Mouse (Mus musculus): ENCODE measurements at regions not wholly inside any gene's neighbourhood (a gene's known extent, or its start where the extent isn't known, plus 50 kb on each side); places are given as distances from the start of the nearest gene placed in this dataset.

DNA sequence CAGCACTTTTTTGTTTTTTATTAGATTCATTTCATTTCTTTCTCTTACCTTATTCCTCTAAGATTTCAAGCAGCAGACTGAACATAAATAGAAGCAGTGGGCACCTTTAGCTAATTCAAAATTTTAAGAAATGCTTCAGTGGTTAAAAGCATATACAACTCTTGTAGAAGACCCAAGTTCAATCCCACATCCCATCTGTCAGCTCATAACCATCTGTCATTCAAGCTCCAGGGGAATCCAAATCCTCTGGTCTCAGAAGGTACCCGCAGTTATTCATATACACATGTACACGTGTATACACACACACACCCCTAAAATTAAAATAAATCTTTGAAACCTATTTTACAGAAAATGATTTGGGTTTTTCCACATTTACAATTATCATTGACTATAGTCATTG lies 52.9 kb upstream of the Thrb start:
- TF ChIP-seq CTCF (IDR thresholded peaks at IDR 0.05; ENCODE audit: extremely low read depth, insufficient read depth, low read length): no peak
- no peak for TF ChIP-seq POLR2A (IDR thresholded peaks at IDR 0.05; ENCODE audit: extremely low read depth, insufficient read depth, low read length)

Measured in cortical plate, adult 2 months (tissue).